Mouse (Mus musculus) frontal cortex, postnatal 10 days (tissue): Measurements from ENCODE around the gene Tmem98.

Experiments used
- DNase-seq, 2 experiments: peaks; one replicate each; pipeline ENCODE4 v3.0.0; 2022; ENCODE audit warnings: low spot score in 2 of 2, mixed read lengths in 1 of 2

The Tmem98 gene

GRCm38 (mm10) chr11:80853014-80853413 is 43.0 kb downstream of the Tmem98 start:
- DNase-seq: peak in 1 of 2 experiments; percentile 26

GRCm38 (mm10) chr11:80854430-80854829 is 44.5 kb downstream of the Tmem98 start:
- no peak for DNase-seq

GRCm38 (mm10) chr11:80854908-80855307 is 44.9 kb downstream of the Tmem98 start:
- no peak for DNase-seq

- no peak for DNase-seq
Measured at GRCm38 (mm10) chr11:80856827-80857226, 46.9 kb downstream of the Tmem98 start.

GRCm38 (mm10) chr11:80858065-80858464 is 48.1 kb downstream of the Tmem98 start, which contains the start of gene Spaca3:
TSS of gene Spaca3 (plus strand) at chr11:80858365.
- DNase-seq: no peak

GRCm38 (mm10) chr11:80862941-80863340 is 53.0 kb downstream of the Tmem98 start:
- DNase-seq: no peak

GRCm38 (mm10) chr11:80868039-80868438 is 58.1 kb downstream of the Tmem98 start:
- no peak for DNase-seq
